Mouse (Mus musculus): Measurements from ENCODE around the gene Dennd4b. TPM values are rescaled to one million over a fixed set of nuclear protein-coding genes. Genes with fewer than 3 reads are reported as not detected.
"Not testable (repeated sequence)": the region's sequence is repeated elsewhere in the genome, so short reads cannot be mapped to it uniquely, and the experiment has no call there.

Dennd4b gene
- polyA plus RNA-seq, 1 experiment = 13.6 TPM

- DNase-seq = no peak
- Histone ChIP-seq H3K36me3 (ENCODE audit: control insufficient read depth, insufficient read depth, low read length) (no peaks in the 10 kb centered on the region), H3K27me3 (replicated peaks; ENCODE audit: control insufficient read depth, insufficient read depth, low read length) (no peaks in the 10 kb centered on the region), H3K4me3 (ENCODE audit: insufficient read depth, low read depth, low read length) (no peak overlapping the region), H3K4me1 (ENCODE audit: control insufficient read depth, insufficient read depth, low read length) (no peaks in the 10 kb centered on the region), H3K27ac (ENCODE audit: insufficient read depth, low read depth, low read length) (no peak overlapping the region)
- TF ChIP-seq POLR2A (IDR thresholded peaks at IDR 0.05; ENCODE audit: low read depth, low read length) (no peak), CTCF (conservative IDR thresholded peaks at IDR 0.05; ENCODE audit: insufficient read depth, insufficient read length, low read depth, low read length) (no peak)
- 98% methylated on average over 7 of the region's 7 CpGs for WGBS
Observed at GRCm38 (mm10) chr3:90279743-90280142, 14.8 kb downstream of the Dennd4b start.

GRCm38 (mm10) chr3:90280708-90281107 is 15.7 kb downstream of the Dennd4b start:
- Histone ChIP-seq H3K27me3 (replicated peaks; ENCODE audit: control insufficient read depth, insufficient read depth, low read length) (no peaks in the 10 kb centered on the region), H3K4me3 (ENCODE audit: insufficient read depth, low read depth, low read length) (no peak overlapping the region), H3K27ac (ENCODE audit: insufficient read depth, low read depth, low read length) (no peak overlapping the region), H3K4me1 (ENCODE audit: control insufficient read depth, insufficient read depth, low read length) (no peaks in the 10 kb centered on the region), H3K36me3 (ENCODE audit: control insufficient read depth, insufficient read depth, low read length) (no peaks in the 10 kb centered on the region)
- TF ChIP-seq CTCF (conservative IDR thresholded peaks at IDR 0.05; ENCODE audit: insufficient read depth, insufficient read length, low read depth, low read length) = no peak
- no peak for TF ChIP-seq POLR2A (IDR thresholded peaks at IDR 0.05; ENCODE audit: low read depth, low read length)
- WGBS = 94% methylated on average over 9 of the region's 9 CpGs
- no peak for DNase-seq

GRCm38 (mm10) chr3:90284150-90284549 is 19.2 kb downstream of the Dennd4b start:
- H3K4me3 ChIP-seq (ENCODE audit: insufficient read depth, low read depth, low read length) = no peak overlapping the region
- no peak overlapping the region for H3K27ac ChIP-seq (ENCODE audit: insufficient read depth, low read depth, low read length)
- TF ChIP-seq CTCF (conservative IDR thresholded peaks at IDR 0.05; ENCODE audit: insufficient read depth, insufficient read length, low read depth, low read length) (no peak), POLR2A (IDR thresholded peaks at IDR 0.05; ENCODE audit: low read depth, low read length) (no peak)
- 95% methylated on average over 2 of the region's 2 CpGs for WGBS
- no peaks in the 10 kb centered on the region for H3K4me1 ChIP-seq (ENCODE audit: control insufficient read depth, insufficient read depth, low read length)
- DNase-seq = no peak
- H3K36me3 ChIP-seq (ENCODE audit: control insufficient read depth, insufficient read depth, low read length) = no peaks in the 10 kb centered on the region
- no peaks in the 10 kb centered on the region for H3K27me3 ChIP-seq (replicated peaks; ENCODE audit: control insufficient read depth, insufficient read depth, low read length)

GRCm38 (mm10) chr3:90289403-90289802 is 24.4 kb downstream of the Dennd4b start:
- H3K27ac ChIP-seq (ENCODE audit: insufficient read depth, low read depth, low read length); H3K27me3 ChIP-seq (replicated peaks; ENCODE audit: control insufficient read depth, insufficient read depth, low read length); H3K4me1 ChIP-seq (ENCODE audit: control insufficient read depth, insufficient read depth, low read length); H3K36me3 ChIP-seq (ENCODE audit: control insufficient read depth, insufficient read depth, low read length); DNase-seq; H3K4me3 ChIP-seq (ENCODE audit: insufficient read depth, low read depth, low read length): not testable (repeated sequence)
- 58% methylated on average over 3 of the region's 3 CpGs for WGBS

GRCm38 (mm10) chr3:90290602-90291001 is 25.6 kb downstream of the Dennd4b start:
- Histone ChIP-seq H3K27me3 (replicated peaks; ENCODE audit: control insufficient read depth, insufficient read depth, low read length) (no peaks in the 10 kb centered on the region), H3K27ac (ENCODE audit: insufficient read depth, low read depth, low read length) (no peak overlapping the region), H3K4me1 (ENCODE audit: control insufficient read depth, insufficient read depth, low read length) (peaks cover 5% of the 10 kb centered on the region; the same call in 1 of the 2 replicates), H3K4me3 (ENCODE audit: insufficient read depth, low read depth, low read length) (no peak overlapping the region), H3K36me3 (ENCODE audit: control insufficient read depth, insufficient read depth, low read length) (no peaks in the 10 kb centered on the region)
- 78% methylated on average over 1 of the region's 1 CpGs for WGBS
- TF ChIP-seq CTCF (conservative IDR thresholded peaks at IDR 0.05; ENCODE audit: insufficient read depth, insufficient read length, low read depth, low read length) (peak; percentile 54), POLR2A (IDR thresholded peaks at IDR 0.05; ENCODE audit: low read depth, low read length) (no peak)
- DNase-seq = peak; percentile 41

GRCm38 (mm10) chr3:90291982-90292344 is 27.0 kb downstream of the Dennd4b start:
- no peak for DNase-seq
- no peak for TF ChIP-seq CTCF (conservative IDR thresholded peaks at IDR 0.05; ENCODE audit: insufficient read depth, insufficient read length, low read depth, low read length)
- TF ChIP-seq POLR2A (IDR thresholded peaks at IDR 0.05; ENCODE audit: low read depth, low read length) = no peak
- peak overlapping the region; percentile 96; the same call in 1 of the 2 replicates for H3K27ac ChIP-seq (ENCODE audit: insufficient read depth, low read depth, low read length)
- H3K4me1 ChIP-seq (ENCODE audit: control insufficient read depth, insufficient read depth, low read length) = peaks cover 5% of the 10 kb centered on the region; the same call in 1 of the 2 replicates
- H3K4me3 ChIP-seq (ENCODE audit: insufficient read depth, low read depth, low read length) = peak overlapping the region; percentile 92; the same call in 1 of the 2 replicates
- WGBS = 18% methylated on average over 2 of the region's 2 CpGs
- H3K27me3 ChIP-seq (replicated peaks; ENCODE audit: control insufficient read depth, insufficient read depth, low read length) = no peaks in the 10 kb centered on the region
- H3K36me3 ChIP-seq (ENCODE audit: control insufficient read depth, insufficient read depth, low read length) = no peaks in the 10 kb centered on the region

- peak within 1 kb of the TSS; percentile 99 for H3K4me3 ChIP-seq (ENCODE audit: insufficient read depth, low read depth, low read length)
- under 1% methylated on average over 47 of the region's 47 CpGs for WGBS
- no peaks in the 10 kb centered on the region for H3K27me3 ChIP-seq (replicated peaks; ENCODE audit: control insufficient read depth, insufficient read depth, low read length)
- peak; percentile 100 for DNase-seq
- TF ChIP-seq CTCF (conservative IDR thresholded peaks at IDR 0.05; ENCODE audit: insufficient read depth, insufficient read length, low read depth, low read length) (no peak), POLR2A (IDR thresholded peaks at IDR 0.05; ENCODE audit: low read depth, low read length) (peak; percentile 7)
- peak within 1 kb of the TSS; percentile 96 for H3K27ac ChIP-seq (ENCODE audit: insufficient read depth, low read depth, low read length)
- H3K36me3 ChIP-seq (ENCODE audit: control insufficient read depth, insufficient read depth, low read length) = no peaks in the 10 kb centered on the region
- peaks cover 5% of the 10 kb centered on the region; the same call in 1 of the 2 replicates for H3K4me1 ChIP-seq (ENCODE audit: control insufficient read depth, insufficient read depth, low read length)
Observed at GRCm38 (mm10) chr3:90292345-90293275, 27.6 kb downstream of the Dennd4b start, which contains the start of gene Gatad2b. TSS of gene Gatad2b (plus strand) at chr3:90293178.
